Comparison of ENCODE assay signal across 24 mouse cellular contexts in genomic region chr1:164242809-164243208, GRCm38 (mm10). TPM values are rescaled to one million over a fixed set of nuclear protein-coding genes. Genes with fewer than 3 reads are reported as not detected.
DNase-seq lines count a peak whose midpoint lies in the region; ATAC-seq and TF ChIP-seq lines count a peak whose summit lies in the region.
"Had no signal": no experiment of that assay in that cellular context is flagged by ENCODE, and none has a peak within 500 bp of the region (broad histone marks: within the 10 kb centered on the region; RNA-seq: fewer than 3 reads in every experiment).

No protein-coding gene starts in this region.

- no peak overlapping the region for H3K4me3 ChIP-seq in limb, embryonic 14.5 days (replicated peaks; ENCODE audit: low read length)
- no peak overlapping the region for H3K4me3 ChIP-seq in limb, embryonic 10.5 days
- H3K4me3 ChIP-seq: embryonic facial prominence, embryonic 15.5 days; heart, adult 2 months; heart, embryonic 13.5 days; hindbrain, embryonic 12.5 days; limb, embryonic 12.5 days; liver, embryonic 13.5 days; megakaryocyte, embryonic 14.5 days had no signal

- no peaks in the 10 kb centered on the region for H3K36me3 ChIP-seq in limb, embryonic 14.5 days (ENCODE audit: control insufficient read depth, insufficient read depth, low read length)
- no peaks in the 10 kb centered on the region for H3K36me3 ChIP-seq in limb, embryonic 10.5 days
- H3K36me3 ChIP-seq: embryonic facial prominence, embryonic 15.5 days; heart, embryonic 13.5 days; hindbrain, embryonic 12.5 days; limb, embryonic 12.5 days; liver, embryonic 13.5 days had no signal

- H3K4me2 ChIP-seq in limb, embryonic 14.5 days (replicated peaks; ENCODE audit: low read depth, low read length, severe bottlenecking) = no peak overlapping the region
- H3K4me2 ChIP-seq: embryonic facial prominence, embryonic 15.5 days; heart, embryonic 13.5 days; hindbrain, embryonic 12.5 days; limb, embryonic 12.5 days; liver, embryonic 13.5 days; lung, embryonic 14.5 days had no signal

- no peak overlapping the region for H3K9ac ChIP-seq in limb, embryonic 14.5 days (ENCODE audit: low read depth, low read length, severe bottlenecking)
- H3K9ac ChIP-seq: embryonic facial prominence, embryonic 15.5 days; forebrain, postnatal 0 days; heart, embryonic 13.5 days; hindbrain, embryonic 12.5 days; limb, embryonic 12.5 days; liver, embryonic 13.5 days; lung, embryonic 14.5 days had no signal

- peak; percentile 27 for DNase-seq in limb, embryonic 14.5 days (ENCODE audit: low spot score)
- no peak for DNase-seq in limb, embryonic 10.5 days (ENCODE audit: low spot score)
- DNase-seq in 3T3-L1 (ENCODE audit: low read depth, low spot score) (peak; percentile 84), NIH3T3 (ENCODE audit: low read depth) (peak; percentile 59)
- peak; percentile 70 for DNase-seq in gonadal fat pad, adult 2 months (ENCODE audit: low read depth)
- DNase-seq in kidney, postnatal 25 days = no peak
- DNase-seq in heart, adult 18-20 months = no peak
- DNase-seq: cerebellum, adult 2 months; cerebellum, postnatal 36 days; embryo, embryonic 11 days; forebrain, postnatal 0 days; gastrocnemius, postnatal 14 days; heart, adult 2 months; kidney, adult 2 months; liver, embryonic 13.5 days; lung, embryonic 14.5 days had no signal

- H3K27ac ChIP-seq in limb, embryonic 14.5 days (replicated peaks; ENCODE audit: low read depth, low read length) = no peak overlapping the region
- H3K27ac ChIP-seq in limb, embryonic 10.5 days = no peak overlapping the region
- H3K27ac ChIP-seq: embryonic facial prominence, embryonic 15.5 days; heart, adult 2 months; heart, embryonic 13.5 days; hindbrain, embryonic 12.5 days; kidney, postnatal 0 days; limb, embryonic 12.5 days; liver, embryonic 13.5 days had no signal

- TF ChIP-seq POLR2A in limb, embryonic 14.5 days (IDR thresholded peaks at IDR 0.05; ENCODE audit: borderline replicate concordance, extremely low read depth, insufficient read depth, insufficient read length) = no peak

- no peak for ATAC-seq in limb, embryonic 14.5 days (ENCODE audit: low FRiP score, low read depth)
- ATAC-seq in monocyte, adult 5-6 weeks (replicated peaks; ENCODE audit: insufficient number of reproducible peaks, low FRiP score, low TSS enrichment, poor library complexity, severe bottlenecking) = no peak
- ATAC-seq: forebrain, postnatal 0 days; Patski had no signal

- H3K9me3 ChIP-seq in limb, embryonic 14.5 days (ENCODE audit: control insufficient read depth, low read length) = no peaks in the 10 kb centered on the region
- H3K9me3 ChIP-seq in limb, embryonic 10.5 days (replicated peaks) = no peaks in the 10 kb centered on the region
- H3K9me3 ChIP-seq: embryonic facial prominence, embryonic 15.5 days; heart, embryonic 13.5 days; hindbrain, embryonic 12.5 days; limb, embryonic 12.5 days; liver, embryonic 13.5 days; megakaryocyte, embryonic 14.5 days had no signal

- H3K4me1 ChIP-seq in limb, embryonic 14.5 days (ENCODE audit: control insufficient read depth, insufficient read depth, low read length) = peaks cover 1% of the 10 kb centered on the region; the same call in 1 of the 2 replicates
- peaks cover 5% of the 10 kb centered on the region for H3K4me1 ChIP-seq in limb, embryonic 10.5 days
- H3K4me1 ChIP-seq: embryonic facial prominence, embryonic 15.5 days had no signal

- no peaks in the 10 kb centered on the region for H3K27me3 ChIP-seq in limb, embryonic 14.5 days (ENCODE audit: control insufficient read depth, insufficient read depth, low read length)
- no peaks in the 10 kb centered on the region for H3K27me3 ChIP-seq in limb, embryonic 10.5 days (ENCODE audit: low read depth, poor library complexity, severe bottlenecking)
- H3K27me3 ChIP-seq: embryonic facial prominence, embryonic 15.5 days; heart, embryonic 13.5 days; hindbrain, embryonic 12.5 days; limb, embryonic 12.5 days; liver, embryonic 13.5 days; Patski had no signal

- WGBS in limb, embryonic 14.5 days = 56% methylated on average over 8 of the region's 8 CpGs
- 76% methylated on average over 8 of the region's 8 CpGs for WGBS in limb, embryonic 10.5 days

RNA-seq across cellular contexts. Expression of gene Slc19a2, which starts 6.0 kb away (rescaled TPM):
- 9.7 and 12.2 TPM in 2 replicates for polyA plus RNA-seq in limb, embryonic 14.5 days (2012; rRNA removed)
- polyA plus RNA-seq in limb, embryonic 14.5 days (2014; fragmentation: Nextera tagmentation; extraction: Ambion mirVana) = 9.1 and 10.0 TPM in 2 replicates
- 8.3 and 10.4 TPM in 2 replicates for polyA plus RNA-seq in limb, embryonic 10.5 days (2016; fragmentation: Nextera tagmentation; extraction: Ambion mirVana)
- polyA plus RNA-seq in gonadal fat pad, adult 2 months (2012; rRNA removed) = 15.6 and 17.7 TPM in 2 replicates
- 1 to 10 TPM; 4.9 to 5.7 TPM for total RNA-seq in heart, adult 18-20 months (2021)
- 4.5 to 5.2 TPM (median 4.5 TPM) in 3 replicates for total RNA-seq in monocyte, adult 5-6 weeks (2017)

RNA-seq across cellular contexts. Expression of gene Ccdc181, which starts 32.6 kb away (rescaled TPM):
- 2.0 and 4.1 TPM in 2 replicates for polyA plus RNA-seq in limb, embryonic 14.5 days (2012; rRNA removed)
- polyA plus RNA-seq in limb, embryonic 14.5 days (2014; fragmentation: Nextera tagmentation; extraction: Ambion mirVana) = 5.9 and 7.3 TPM in 2 replicates
- 4.6 and 6.4 TPM in 2 replicates for polyA plus RNA-seq in limb, embryonic 10.5 days (2016; fragmentation: Nextera tagmentation; extraction: Ambion mirVana)
- 3.2 and 4.3 TPM in 2 replicates for polyA plus RNA-seq in gonadal fat pad, adult 2 months (2012; rRNA removed)
- 1 to 10 TPM; 8.1 to 9.8 TPM for total RNA-seq in heart, adult 18-20 months (2021)
- total RNA-seq in monocyte, adult 5-6 weeks (2017) = 10.4 to 14.3 TPM (median 13.2 TPM) in 3 replicates

Comparison
In these comparisons a context has a peak if more than half of its experiments do, and no peak if none do; other contexts are left out.
1. DNase-seq: peak in limb, embryonic 14.5 days (single experiment), 3T3-L1 (single experiment), NIH3T3 (single experiment) and gonadal fat pad, adult 2 months (single experiment); none in limb, embryonic 10.5 days (single experiment), kidney, postnatal 25 days (0 of 2) and heart, adult 18-20 months (0 of 2).